ENCODE assay signal across 22 mouse cellular contexts in the genomic region with DNA sequence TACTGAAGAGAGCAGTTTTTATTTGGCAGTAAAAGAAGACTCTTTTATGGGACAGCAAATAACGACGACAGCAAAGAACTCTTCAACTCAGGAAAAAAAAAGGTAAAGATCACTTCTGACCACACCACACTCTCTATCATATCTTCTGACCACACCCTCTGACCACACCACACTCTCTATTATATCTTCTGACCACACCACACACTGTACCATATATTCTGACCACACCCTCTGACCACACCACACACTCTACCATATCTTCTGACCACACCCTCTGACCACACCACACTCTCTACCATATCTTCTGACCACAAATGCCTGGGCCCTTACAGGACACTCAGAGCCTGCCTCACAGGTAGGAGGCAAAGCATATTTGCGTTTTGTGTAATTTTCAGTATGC.
A peak's percentile ranks its signal among the peaks of the same experiment; 100 is the strongest.
DNase-seq lines count a peak whose midpoint lies in the region; ATAC-seq and TF ChIP-seq lines count a peak whose summit lies in the region.
"Had no signal": no experiment of that assay in that cellular context is flagged by ENCODE, and none has a peak within 500 bp of the region (broad histone marks: within the 10 kb centered on the region; RNA-seq: fewer than 3 reads in every experiment).

No protein-coding gene starts in this region.

- no peaks in the 10 kb centered on the region for H3K9me3 ChIP-seq in CH12.LX (replicated peaks; ENCODE audit: low read length)
- no peaks in the 10 kb centered on the region for H3K9me3 ChIP-seq in liver, embryonic 12.5 days (replicated peaks)
- no peaks in the 10 kb centered on the region for H3K9me3 ChIP-seq in intestine, embryonic 15.5 days
- H3K9me3 ChIP-seq: embryonic facial prominence, embryonic 12.5 days; forebrain, embryonic 12.5 days; heart, embryonic 12.5 days; limb, embryonic 10.5 days; midbrain, embryonic 13.5 days had no signal

- in situ Hi-C loops in CH12.LX (cut with MboI; ENCODE audit: low pct_ligation_motif_present, low pct_unique_long_range_greater_than_20kb, low sequenced_read_pairs), result loop anchor here (25.0 kb wide), 2 partner anchors 344 to 519 kb away; partner anchors contain the start of genes Prnd and Slc23a2

- H3K4me1 ChIP-seq in CH12.LX (ENCODE audit: control insufficient read depth in 1 of 2, insufficient read depth in 2 of 2), result no peaks in the 10 kb centered on the region
- H3K4me1 ChIP-seq in liver, embryonic 12.5 days, result peaks cover 4% of the 10 kb centered on the region; the same call in 1 of the 2 replicates
- H3K4me1 ChIP-seq in intestine, embryonic 15.5 days (replicated peaks), result no peaks in the 10 kb centered on the region
- H3K4me1 ChIP-seq: embryonic facial prominence, embryonic 12.5 days; forebrain, embryonic 12.5 days; heart, embryonic 12.5 days; limb, embryonic 10.5 days; midbrain, embryonic 13.5 days had no signal

- dilution Hi-C loops in CH12.LX (cut with MboI; ENCODE audit: extremely low pct_ligation_motif_present, extremely low pct_unique_long_range_greater_than_20kb, low sequenced_read_pairs), result no loop called here

- H3K27me3 ChIP-seq in CH12.LX (replicated peaks), result peaks cover 7% of the 10 kb centered on the region
- H3K27me3 ChIP-seq in liver, embryonic 12.5 days (replicated peaks), result peaks cover 25% of the 10 kb centered on the region
- H3K27me3 ChIP-seq in intestine, embryonic 15.5 days (replicated peaks), result no peaks in the 10 kb centered on the region
- H3K27me3 ChIP-seq: embryonic facial prominence, embryonic 12.5 days; forebrain, embryonic 12.5 days; heart, embryonic 12.5 days; midbrain, embryonic 13.5 days had no signal

- TF ChIP-seq POLR2A in CH12.LX (IDR thresholded peaks at IDR 0.05; ENCODE audit: low read depth, low read length), result no peak

- no peak overlapping the region for H3K27ac ChIP-seq in CH12.LX (ENCODE audit: insufficient read depth, low read depth)
- no peak overlapping the region for H3K27ac ChIP-seq in liver, embryonic 12.5 days
- no peak overlapping the region for H3K27ac ChIP-seq in intestine, embryonic 15.5 days
- H3K27ac ChIP-seq: embryonic facial prominence, embryonic 12.5 days; forebrain, embryonic 12.5 days; gastrocnemius, adult 2 months; limb, embryonic 10.5 days; midbrain, embryonic 13.5 days had no signal

- H3K9ac ChIP-seq in CH12.LX (ENCODE audit: insufficient read depth, low read depth), result no peak overlapping the region
- H3K9ac ChIP-seq in liver, embryonic 12.5 days, result no peak overlapping the region
- H3K9ac ChIP-seq in intestine, embryonic 15.5 days, result no peak overlapping the region
- H3K9ac ChIP-seq: embryonic facial prominence, embryonic 12.5 days; forebrain, embryonic 12.5 days; heart, embryonic 12.5 days; midbrain, embryonic 13.5 days had no signal

- no peaks in the 10 kb centered on the region for H3K36me3 ChIP-seq in CH12.LX (replicated peaks in 1 of 2; ENCODE audit: control insufficient read depth in 1 of 2, insufficient read depth in 1 of 2, low read length in 1 of 2)
- no peaks in the 10 kb centered on the region for H3K36me3 ChIP-seq in liver, embryonic 12.5 days
- H3K36me3 ChIP-seq in intestine, embryonic 15.5 days, result no peaks in the 10 kb centered on the region
- H3K36me3 ChIP-seq: embryonic facial prominence, embryonic 12.5 days; forebrain, embryonic 12.5 days; heart, embryonic 12.5 days; limb, embryonic 10.5 days; midbrain, embryonic 13.5 days had no signal

- no peak for TF ChIP-seq RAD21 in CH12.LX (IDR thresholded peaks at IDR 0.05; ENCODE audit: low read depth, low read length)

- peak; percentile 34 for DNase-seq in 3T3-L1 (ENCODE audit: low read depth, low spot score)
- no peak for DNase-seq in CH12.LX (ENCODE audit: extremely low read depth)
- no peak for DNase-seq in adipocyte (ENCODE audit: low spot score)
- DNase-seq in cerebellum, adult 8-10 months, result no peak
- no peak for DNase-seq in layer of hippocampus, adult 9-10 months (ENCODE audit: low spot score)
- DNase-seq: adrenal gland, adult 2 months; cerebellum, adult 11 months; cerebellum, postnatal 14 days; gastrocnemius, adult 2 months; heart, postnatal 10 days; kidney, adult 18-20 months; kidney, postnatal 4 days; right cerebral cortex, postnatal 14 days had no signal

- H3K4me2 ChIP-seq in CH12.LX (ENCODE audit: insufficient read depth, low read depth, poor library complexity, severe bottlenecking), result no peak overlapping the region
- no peak overlapping the region for H3K4me2 ChIP-seq in liver, embryonic 12.5 days
- no peak overlapping the region for H3K4me2 ChIP-seq in intestine, embryonic 15.5 days (replicated peaks)
- H3K4me2 ChIP-seq: embryonic facial prominence, embryonic 12.5 days; forebrain, embryonic 12.5 days; heart, embryonic 12.5 days; midbrain, embryonic 13.5 days had no signal

- no peak overlapping the region for H3K4me3 ChIP-seq in CH12.LX (replicated peaks in 1 of 3; ENCODE audit: low read depth in 2 of 3, low read length in 2 of 3, poor library complexity in 1 of 3)
- no peak overlapping the region for H3K4me3 ChIP-seq in liver, embryonic 12.5 days
- no peak overlapping the region for H3K4me3 ChIP-seq in intestine, embryonic 15.5 days (replicated peaks)
- H3K4me3 ChIP-seq: embryonic facial prominence, embryonic 12.5 days; forebrain, embryonic 12.5 days; gastrocnemius, adult 2 months; heart, embryonic 12.5 days; limb, embryonic 10.5 days; midbrain, embryonic 13.5 days had no signal

- TF ChIP-seq EP300 in CH12.LX (IDR thresholded peaks at IDR 0.05; ENCODE audit: low read length), result no peak

- ATAC-seq in liver, embryonic 12.5 days, result peak; percentile 44; the same call in 1 of the 2 replicates
- ATAC-seq in megakaryocyte progenitor cell, adult 5-6 weeks (replicated peaks; ENCODE audit: poor library complexity), result peak; percentile 57
- ATAC-seq in intestine, embryonic 15.5 days, result no peak
- ATAC-seq: lung, postnatal 0 days; midbrain, embryonic 13.5 days had no signal

- H3K79me2 ChIP-seq in CH12.LX (replicated peaks; ENCODE audit: control insufficient read depth, extremely low read depth, insufficient read depth, poor library complexity, severe bottlenecking), result no peaks in the 10 kb centered on the region

- no peak for TF ChIP-seq CTCF in CH12.LX (conservative IDR thresholded peaks at IDR 0.05 in 1 of 2, IDR thresholded peaks at IDR 0.05 in 1 of 2; ENCODE audit: low read depth in 2 of 2, low read length in 2 of 2)

- WGBS in liver, embryonic 12.5 days (ENCODE audit: insufficient replicate concordance), result 24% methylated on average over 3 of the region's 3 CpGs
- 77% methylated on average over 3 of the region's 3 CpGs for WGBS in intestine, embryonic 15.5 days

TF ChIP-seq in CH12.LX, 34 proteins besides CTCF, POLR2A, EP300 and RAD21:
- TF ChIP-seq ZNF384 (IDR thresholded peaks at IDR 0.05; ENCODE audit: low read depth, low read length), result no peak
- no peak for TF ChIP-seq ETS1 (conservative IDR thresholded peaks at IDR 0.05; ENCODE audit: low read depth, low read length)
- no peak for TF ChIP-seq IRF4 (IDR thresholded peaks at IDR 0.05; ENCODE audit: low read depth, low read length)
- no peak for TF ChIP-seq USF1 (IDR thresholded peaks at IDR 0.05; ENCODE audit: low read depth, low read length)
- no peak for TF ChIP-seq NRF1 (IDR thresholded peaks at IDR 0.05; ENCODE audit: low read depth, low read length)
- no peak for TF ChIP-seq E2F4 (IDR thresholded peaks at IDR 0.05; ENCODE audit: insufficient replicate concordance, low read depth, low read length)
- no peak for TF ChIP-seq NELFE (IDR thresholded peaks at IDR 0.05; ENCODE audit: low read depth, low read length)
- TF ChIP-seq BHLHE40 (IDR thresholded peaks at IDR 0.05; ENCODE audit: low read depth, low read length), result peak; percentile 30; the same call in 1 of the 2 replicates
- no peak for TF ChIP-seq MAX (IDR thresholded peaks at IDR 0.05; ENCODE audit: low read length)
- TF ChIP-seq MAFK (IDR thresholded peaks at IDR 0.05; ENCODE audit: insufficient replicate concordance, low read length), result 0 out of 2 replicates have a peak, but pooled peaks have one; percentile 6
- TF ChIP-seq SIN3A (IDR thresholded peaks at IDR 0.05; ENCODE audit: low read length), result no peak
- no peak for TF ChIP-seq HCFC1 (IDR thresholded peaks at IDR 0.05; ENCODE audit: low read depth, low read length)
- no peak for TF ChIP-seq MXI1 (IDR thresholded peaks at IDR 0.05; ENCODE audit: low read depth, low read length)
- TF ChIP-seq KAT2A (IDR thresholded peaks at IDR 0.05; ENCODE audit: insufficient replicate concordance, low read length), result no peak
- TF ChIP-seq USF2 (conservative IDR thresholded peaks at IDR 0.05; ENCODE audit: low read depth, low read length), result no peak
- TF ChIP-seq ELF1 (IDR thresholded peaks at IDR 0.05; ENCODE audit: low read depth, low read length), result no peak
- TF ChIP-seq MYC (IDR thresholded peaks at IDR 0.05; ENCODE audit: low read depth, low read length), result no peak
- TF ChIP-seq GABPA (IDR thresholded peaks at IDR 0.05; ENCODE audit: insufficient replicate concordance, low read depth, low read length), result no peak
